Mouse (Mus musculus) ES-E14 (cell line): ENCODE results near the gene Aldh6a1.

Source experiments
- CHD2 ChIP-seq: IDR thresholded peaks from 2 replicates; pipeline ENCODE4 v1.6.1; 2014; ENCODE audit warnings: mild to moderate bottlenecking, low read depth, low read length, inconsistent platforms
- HCFC1 ChIP-seq: IDR thresholded peaks from 2 replicates; pipeline ENCODE4 v1.6.1; 2012; ENCODE audit warnings: low read length, inconsistent platforms, borderline replicate concordance; ENCODE audit not compliant: insufficient read depth
- ZC3H11A ChIP-seq: IDR thresholded peaks from 2 replicates; pipeline ENCODE4 v1.6.1; 2012; ENCODE audit warnings: low read depth, mild to moderate bottlenecking, inconsistent platforms, low read length, borderline replicate concordance

DNA sequence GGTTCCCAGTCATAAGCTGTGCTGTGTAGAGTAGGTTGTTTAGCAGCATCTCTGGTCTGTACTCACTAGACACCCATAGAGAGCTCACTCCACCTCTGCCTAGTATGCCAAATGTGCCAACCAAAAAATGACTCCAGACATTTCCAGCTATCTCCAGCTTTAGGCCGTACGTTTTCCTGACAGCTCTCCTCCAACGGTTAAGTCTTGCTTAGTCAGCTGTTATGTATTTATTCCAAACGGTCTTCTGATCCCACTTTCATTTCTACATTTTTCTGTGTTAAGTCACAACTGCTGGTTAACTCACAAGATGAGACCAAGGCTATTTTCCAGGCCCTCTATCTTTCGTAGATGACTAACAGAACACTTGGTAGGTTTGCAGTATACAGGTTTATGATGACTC is 52.2 kb downstream of the Aldh6a1 start:
- TF ChIP-seq HCFC1 (no peak), ZC3H11A (no peak), CHD2 (no peak)
